Mouse (Mus musculus) MEL (cell line): ENCODE measurements around the gene Pip4k2b.

ENCODE experiments used
- CTCF ChIP-seq, 3 experiments: IDR thresholded peaks in 2 of 3; conservative IDR thresholded peaks in 1 of 3; 2 replicates each; pipeline ENCODE4 v1.5.1; 2011 to 2012; ENCODE audit warnings: low read length in 3 of 3, low read depth in 2 of 3, mild to moderate bottlenecking in 2 of 3, improper control_type of control experiment in 1 of 3, inconsistent platforms in 1 of 3, mixed read lengths in 1 of 3, moderate library complexity in 1 of 3; ENCODE audit not compliant: control insufficient read depth in 1 of 3, insufficient read depth in 1 of 3, poor library complexity in 1 of 3, severe bottlenecking in 1 of 3
- ETS1 ChIP-seq: IDR thresholded peaks from 2 replicates; pipeline ENCODE4 v1.6.1; 2012; ENCODE audit warnings: low read depth, mild to moderate bottlenecking, inconsistent platforms, low read length, improper control_type of control experiment, moderate library complexity
- HCFC1 ChIP-seq: IDR thresholded peaks from 2 replicates; pipeline ENCODE4 v1.6.1; 2012; ENCODE audit warnings: low read depth, mild to moderate bottlenecking, inconsistent platforms, low read length, improper control_type of control experiment, moderate library complexity
- MAFK ChIP-seq: IDR thresholded peaks from 2 replicates; pipeline ENCODE4 v1.6.1; 2011; ENCODE audit warnings: low read depth, mild to moderate bottlenecking, low read length, improper control_type of control experiment, borderline replicate concordance
- MYB ChIP-seq: IDR thresholded peaks from 2 replicates; pipeline ENCODE4 v1.6.1; 2011; ENCODE audit warnings: mild to moderate bottlenecking, low read depth, low read length, improper control_type of control experiment
- MYC ChIP-seq: IDR thresholded peaks from 2 replicates; pipeline ENCODE4 v1.6.1; 2011; ENCODE audit warnings: low read depth, mild to moderate bottlenecking, low read length, improper control_type of control experiment, moderate library complexity
- POLR2A ChIP-seq, 2 experiments: IDR thresholded peaks; 2 replicates each; pipeline ENCODE4 v1.6.1; 2011 to 2012; ENCODE audit warnings: low read length in 2 of 2, mild to moderate bottlenecking in 2 of 2, control low read depth in 1 of 2, improper control_type of control experiment in 1 of 2, low read depth in 1 of 2, moderate library complexity in 1 of 2; ENCODE audit not compliant: control insufficient read depth in 1 of 2, insufficient read depth in 1 of 2, poor library complexity in 1 of 2
- POLR2AphosphoS2 ChIP-seq: IDR thresholded peaks from 2 replicates; pipeline ENCODE4 v1.6.1; 2011; ENCODE audit warnings: low read length, improper control_type of control experiment

GRCm38 (mm10) chr11:97743423-97743822 lies 1.1 kb downstream of the Pip4k2b start:
- no peak for TF ChIP-seq MAFK
- no peak for TF ChIP-seq POLR2A (IDR thresholded peaks at IDR 0.05; ENCODE audit: control insufficient read depth in 1 of 2, insufficient read depth in 1 of 2, low read depth in 1 of 2, low read length in 2 of 2, poor library complexity in 1 of 2)
- no peak for TF ChIP-seq CTCF (IDR thresholded peaks at IDR 0.05 in 2 of 3, conservative IDR thresholded peaks at IDR 0.05 in 1 of 3; ENCODE audit: control insufficient read depth in 1 of 3, insufficient read depth in 1 of 3, low read depth in 2 of 3, low read length in 3 of 3, poor library complexity in 1 of 3, severe bottlenecking in 1 of 3)
- TF ChIP-seq HCFC1: no peak
- TF ChIP-seq MYB: no peak
- TF ChIP-seq POLR2AphosphoS2: no peak
- TF ChIP-seq MYC: no peak
- TF ChIP-seq ETS1: no peak
